Mouse (Mus musculus): ENCODE results near the gene Brca1. TPM values are rescaled to one million over a fixed set of nuclear protein-coding genes. Genes with fewer than 3 reads are reported as not detected.
A peak's percentile ranks its signal among the peaks of the same experiment; 100 is the strongest.
"Not testable (repeated sequence)": the region's sequence is repeated elsewhere in the genome, so short reads cannot be mapped to it uniquely, and the experiment has no call there.

Gene Brca1
- total RNA-seq (2021) = under 1 TPM; 0.27 to 0.31 TPM
- long read RNA-seq, experiment 1 = 0 reads
- long read RNA-seq, experiment 2 = 0 reads

DNA sequence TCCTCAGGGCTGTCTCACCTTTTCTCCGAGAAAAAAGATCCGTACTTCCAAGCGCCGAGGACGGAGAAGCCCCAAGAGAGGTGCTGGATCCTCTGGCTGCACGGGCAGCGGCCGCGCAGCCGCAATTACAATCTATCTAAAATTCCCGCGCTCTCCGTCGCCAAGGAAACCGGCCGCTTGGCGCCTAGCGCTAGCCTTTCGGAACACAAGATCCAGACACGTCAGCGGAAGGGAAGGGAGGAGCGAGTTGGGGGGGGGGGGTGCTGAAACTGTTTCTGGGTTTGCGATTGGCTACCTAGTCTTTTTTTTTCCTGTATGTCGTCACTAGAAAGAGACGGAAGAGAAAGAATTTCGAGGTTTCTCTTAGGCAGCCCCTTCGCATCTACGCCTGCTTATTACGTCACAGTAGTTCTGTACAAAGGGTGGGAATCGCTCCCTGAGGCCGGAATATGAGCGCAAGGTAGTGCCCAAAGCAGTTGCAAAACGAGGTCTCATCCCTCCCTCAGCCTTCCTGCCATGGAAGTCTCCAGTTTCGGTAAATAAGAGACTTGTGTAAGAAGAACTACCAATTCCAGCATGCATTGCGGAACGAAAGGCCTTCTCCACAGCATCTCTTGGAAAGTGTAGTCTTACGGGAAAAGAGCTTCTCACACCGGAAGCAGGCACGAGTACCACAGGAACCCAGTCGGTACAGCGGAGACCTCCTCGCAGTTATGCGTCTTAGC, at the start of gene Brca1, which contains the start of gene Nbr1:
TSS of gene Brca1 (minus strand) at position 205 of the 725 bp plus-strand sequence.
TSS of gene Nbr1 (plus strand) at position 399 of the 725 bp plus-strand sequence.
- DNase-seq = peak; percentile 93 to 97

GRCm38 (mm10) chr11:101599156-101599555, 47.4 kb upstream of the Brca1 start, which contains the start of gene Gm11634:
TSS of gene Gm11634 (minus strand) at chr11:101599256.
- DNase-seq = no peak

GRCm38 (mm10) chr11:101589989-101590624, 38.4 kb upstream of the Brca1 start:
- no peak for DNase-seq

DNA sequence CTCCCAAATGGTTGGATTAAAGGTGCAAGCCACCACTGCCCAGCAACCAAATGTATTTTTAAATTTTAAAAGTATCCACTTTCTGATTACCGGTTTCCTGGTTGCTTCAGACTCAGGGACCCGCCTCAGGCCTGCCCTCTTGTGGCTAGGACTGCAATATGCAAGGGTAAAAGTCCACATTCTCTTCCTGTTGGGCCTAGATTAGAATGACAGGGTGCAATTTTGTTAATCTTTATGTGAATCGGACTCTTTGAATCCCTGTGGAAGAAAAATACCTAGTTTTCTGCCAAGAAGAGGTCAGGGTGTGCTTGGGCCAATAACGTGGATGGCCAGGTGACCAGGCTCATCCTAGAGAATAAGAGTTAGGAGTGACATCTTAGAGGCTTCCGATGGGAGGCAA, 37.7 kb upstream of the Brca1 start:
- DNase-seq = peak; percentile 53 to 80

DNA sequence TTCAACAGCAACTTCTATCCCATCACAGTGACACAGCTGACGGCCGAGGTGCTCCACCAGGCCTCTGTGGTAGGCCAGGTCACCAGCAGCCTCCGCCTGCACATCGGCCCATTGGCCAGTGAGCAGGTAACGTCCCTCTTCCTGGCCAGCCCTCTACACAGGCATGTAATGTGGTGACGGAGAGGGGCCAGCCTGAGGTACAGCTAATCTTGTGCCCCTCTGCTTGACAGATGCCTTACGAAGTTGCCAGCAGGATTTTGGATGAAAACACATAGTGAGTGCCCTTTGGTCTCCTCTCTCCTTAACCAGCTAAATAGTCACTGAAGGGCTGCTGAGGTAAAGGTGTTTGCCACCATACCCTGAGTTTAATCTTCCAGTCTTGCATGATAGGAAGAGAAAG, 37.1 kb upstream of the Brca1 start:
- no peak for DNase-seq

DNA sequence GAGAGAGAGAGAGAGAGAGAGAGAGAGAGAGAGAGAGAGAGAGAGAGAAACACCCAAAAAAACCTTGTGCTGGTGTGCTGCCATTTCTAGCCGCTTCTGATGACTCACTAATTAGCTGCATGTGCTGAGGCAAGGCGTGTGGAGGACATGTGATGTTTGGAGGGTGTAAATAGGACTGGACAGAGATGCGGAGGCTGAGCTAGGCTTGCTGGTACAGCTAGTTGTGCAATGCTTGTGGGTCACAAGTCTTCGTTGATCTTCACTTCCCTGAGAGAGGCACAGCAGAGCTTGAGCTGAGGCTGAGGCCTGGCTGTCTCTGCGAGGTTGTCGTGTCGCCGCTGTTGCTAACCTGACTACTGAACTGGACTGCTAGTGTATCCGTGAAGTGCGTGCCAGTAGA, 35.9 kb upstream of the Brca1 start:
- DNase-seq = peak in 1 of 2 experiments; percentile 34

GRCm38 (mm10) chr11:101585805-101586204, 34.0 kb upstream of the Brca1 start:
- DNase-seq = no peak

- not testable (repeated sequence) for DNase-seq
Measured at GRCm38 (mm10) chr11:101585031-101585430, 33.3 kb upstream of the Brca1 start.

- DNase-seq = no peak
Measured at GRCm38 (mm10) chr11:101583205-101583604, 31.4 kb upstream of the Brca1 start.

- peak; percentile 77 to 82 for DNase-seq
Measured at GRCm38 (mm10) chr11:101582054-101583035, 30.6 kb upstream of the Brca1 start, which contains the start of gene Tmem106a. TSS of gene Tmem106a (plus strand) at chr11:101582242.

GRCm38 (mm10) chr11:101581081-101581764, 29.5 kb upstream of the Brca1 start:
- DNase-seq = no peak

DNA sequence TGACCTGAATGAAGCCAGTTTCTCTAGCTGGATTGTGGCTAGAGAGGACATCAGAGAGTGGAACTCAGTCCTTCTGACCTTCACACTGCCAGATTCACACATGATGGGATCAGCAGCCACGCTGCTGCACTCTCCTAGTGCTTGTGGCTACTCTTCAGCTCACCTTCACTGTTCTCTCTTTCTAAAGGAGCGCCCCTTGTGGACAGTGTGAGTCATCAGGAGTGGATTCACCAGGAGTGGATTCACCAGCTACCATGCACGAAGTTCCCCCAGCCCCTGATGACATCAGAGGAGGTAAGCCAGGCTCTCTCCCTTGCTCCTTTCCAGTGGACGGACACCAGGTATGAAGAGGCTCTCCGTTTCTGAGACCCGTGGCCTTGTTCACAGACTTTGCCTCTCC, 24.4 kb upstream of the Brca1 start:
- DNase-seq = no peak

- no peak for DNase-seq
Measured at GRCm38 (mm10) chr11:101568421-101568820, 16.7 kb upstream of the Brca1 start.

DNA sequence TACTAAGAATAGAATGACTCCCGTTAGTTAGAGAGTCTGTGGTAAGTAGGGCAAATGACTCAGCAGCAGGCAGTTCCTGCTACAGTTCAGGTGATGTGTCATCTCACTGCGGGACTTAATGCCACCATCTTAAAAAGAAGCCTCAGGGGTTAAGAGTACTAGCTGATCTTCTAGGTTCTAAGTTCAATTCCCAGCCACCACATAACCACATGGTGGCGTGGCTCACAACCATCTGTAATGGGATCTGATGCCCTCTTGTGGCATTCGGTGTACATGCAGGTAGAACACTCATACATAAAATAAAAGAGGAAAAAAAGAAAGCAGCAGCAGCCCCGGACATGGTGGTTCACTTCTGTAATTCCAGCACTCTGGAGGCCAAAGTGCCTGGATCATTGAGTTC, 10.6 kb upstream of the Brca1 start:
- peak; percentile 50 to 51 for DNase-seq

DNA sequence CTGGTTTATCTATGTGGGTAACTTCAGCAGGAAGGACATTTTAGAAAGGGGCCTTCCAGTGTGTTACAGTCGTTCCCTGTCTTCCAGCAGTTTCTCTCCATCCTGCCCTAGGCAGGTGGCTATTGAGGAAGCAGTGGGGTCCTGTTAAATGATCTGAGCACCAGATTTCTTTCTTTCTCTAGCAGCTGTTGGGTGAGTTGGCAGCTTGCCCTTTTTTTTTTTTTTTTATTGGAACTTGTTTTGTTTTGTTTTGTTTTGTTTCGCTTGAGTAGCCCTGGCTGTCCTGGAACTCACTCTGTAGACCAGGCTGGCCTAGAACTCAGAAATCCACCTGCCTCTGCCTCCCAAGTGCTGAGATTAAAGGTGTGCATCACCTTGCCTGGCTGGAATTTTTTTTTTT, 5.2 kb upstream of the Brca1 start:
- no peak for DNase-seq

DNA sequence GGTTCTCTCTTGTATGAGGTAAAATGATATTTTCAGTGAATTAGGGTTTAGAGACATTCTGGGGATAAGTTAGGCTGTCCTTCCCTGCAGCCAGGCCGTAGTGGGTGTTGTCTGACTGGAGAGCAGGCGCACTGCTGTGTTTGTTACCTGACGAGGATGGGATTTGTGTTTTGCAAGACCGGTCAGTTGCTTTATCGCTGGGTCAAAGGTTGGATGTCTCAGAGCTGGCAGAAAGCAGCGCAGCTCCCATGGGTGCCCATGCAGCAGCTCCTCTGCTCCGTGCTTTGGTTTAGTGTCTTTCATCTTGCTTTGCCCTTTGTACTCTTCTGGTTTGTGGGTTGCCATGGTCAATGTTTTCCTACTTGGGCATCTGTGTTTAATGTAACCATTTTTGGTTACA, 4.8 kb upstream of the Brca1 start:
- DNase-seq = no peak

DNA sequence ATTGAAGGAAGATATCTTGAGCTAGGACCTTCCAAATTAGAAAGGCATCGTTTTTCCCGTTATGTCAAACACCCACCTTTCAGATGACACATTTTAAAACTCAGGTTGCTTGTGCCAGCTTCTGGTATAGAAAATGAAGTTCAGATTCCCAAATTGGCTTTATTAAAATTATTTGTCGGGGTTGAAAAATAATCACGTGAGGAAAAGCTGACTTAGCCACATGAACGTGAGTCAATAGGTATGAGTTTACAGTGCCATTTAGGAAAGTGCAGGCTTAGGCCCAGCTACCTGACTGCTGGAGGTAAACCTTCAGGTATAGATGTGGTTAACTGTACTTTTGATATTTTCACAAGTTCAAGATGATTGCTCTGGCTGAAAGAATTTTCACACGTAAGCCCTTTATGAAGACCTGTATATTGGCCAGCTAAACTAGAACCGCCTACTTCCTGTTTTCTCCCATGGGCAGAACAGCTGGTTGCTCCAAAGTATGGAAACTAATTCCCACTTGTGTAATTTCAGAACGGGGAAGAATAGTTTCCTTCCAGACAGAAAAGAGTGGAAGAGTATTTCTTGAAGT, 1.7 kb upstream of the Brca1 start:
- peak in 1 of 2 experiments; percentile 25 for DNase-seq

DNA sequence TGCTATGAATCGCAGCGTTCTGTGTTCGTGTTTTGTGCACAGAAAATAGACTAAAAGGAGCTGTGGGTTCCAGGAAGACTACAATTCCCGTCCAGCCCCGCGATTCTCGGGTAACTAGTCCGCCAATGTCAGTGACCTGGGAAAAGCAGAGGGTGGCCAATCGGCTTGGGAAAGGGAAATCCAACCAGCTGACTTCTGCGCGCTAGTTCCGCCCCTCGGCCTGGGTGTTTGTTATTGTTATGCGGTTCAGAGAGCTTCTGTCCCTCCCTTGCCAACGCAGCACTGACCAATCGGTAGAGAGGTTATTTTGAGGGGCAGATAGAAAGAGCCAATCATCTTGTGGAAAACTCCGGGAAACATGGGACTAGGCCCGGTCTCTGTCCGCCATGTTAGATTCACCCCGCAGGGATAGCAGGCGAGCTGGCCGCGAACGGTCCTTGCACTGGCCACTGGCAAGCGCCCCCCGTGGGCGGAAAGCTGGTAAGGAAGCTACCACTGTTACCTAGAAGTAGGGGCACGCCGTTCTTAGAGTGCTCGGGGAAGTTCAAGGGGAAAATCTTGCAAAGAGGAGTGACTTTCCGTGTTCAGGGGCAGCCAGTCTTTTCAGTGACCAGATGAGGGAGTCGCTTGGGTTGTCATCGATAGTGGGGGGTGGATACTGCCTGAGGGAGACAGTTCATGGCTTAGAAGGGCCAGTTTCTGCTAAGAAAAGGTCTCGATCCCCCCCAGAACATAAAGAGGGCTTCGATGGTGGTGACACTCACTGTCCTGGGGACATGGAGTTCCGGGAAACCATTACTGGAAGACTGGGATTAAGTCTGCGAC, 933 bp upstream of the Brca1 start:
- DNase-seq = peak in 1 of 2 experiments; percentile 100

GRCm38 (mm10) chr11:101548526-101548925, 3.2 kb downstream of the Brca1 start:
- no peak for DNase-seq

DNA sequence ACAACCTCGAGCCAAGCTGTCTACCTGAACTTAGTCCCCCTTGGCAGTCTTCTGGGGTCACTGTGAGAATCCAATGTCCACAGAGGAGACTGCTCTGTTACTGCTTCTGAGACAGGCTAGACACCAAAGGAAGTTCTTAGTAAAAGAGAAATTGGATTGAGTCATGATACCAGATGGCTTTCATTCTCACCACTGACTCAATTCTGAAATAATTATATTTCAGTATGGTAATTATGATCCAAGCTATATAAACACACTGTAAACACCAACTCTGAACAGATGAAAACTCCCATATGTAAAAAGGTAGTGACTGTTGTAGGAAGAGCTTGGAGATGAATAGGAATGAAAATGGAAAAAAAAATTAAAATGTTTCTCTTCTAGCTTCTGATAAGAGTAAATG, 7.6 kb downstream of the Brca1 start:
- no peak for DNase-seq
